Mouse (Mus musculus) liver (tissue): ENCODE data around the gene Olfr629.
"Not testable (repeated sequence)": the region's sequence is repeated elsewhere in the genome, so short reads cannot be mapped to it uniquely, and the experiment has no call there.

Experiments used
- DNase-seq: peaks from one replicate; pipeline ENCODE4 v3.0.0-alpha.2; 2020; ENCODE audit warnings: mixed read lengths

Gene Olfr629

GRCm38 (mm10) chr7:103744843-103745242 is at the start of gene Olfr629:
Gene Olfr629 (minus strand): TSS chr7:103744943.
- DNase-seq, result no peak

GRCm38 (mm10) chr7:103792669-103793388 is 48.1 kb upstream of the Olfr629 start:
- peak; percentile 73 for DNase-seq

GRCm38 (mm10) chr7:103791721-103792120 is 47.0 kb upstream of the Olfr629 start, which contains the start of gene Olfr67:
Gene Olfr67 (minus strand): TSS chr7:103791821.
- DNase-seq, result no peak

GRCm38 (mm10) chr7:103779598-103779997 is 34.9 kb upstream of the Olfr629 start, which contains the start of gene Olfr68:
Gene Olfr68 (minus strand): TSS chr7:103779698.
- DNase-seq, result no peak

- DNase-seq, result not testable (repeated sequence)
These were observed 32.9 kb upstream of the Olfr629 start for GRCm38 (mm10) chr7:103777652-103778051.

- no peak for DNase-seq
These were observed 26.8 kb upstream of the Olfr629 start, which contains the start of gene Olfr69 for GRCm38 (mm10) chr7:103771494-103771893. Gene Olfr69 (minus strand): TSS chr7:103771594.

- DNase-seq, result not testable (repeated sequence)
These were observed 22.9 kb upstream of the Olfr629 start for GRCm38 (mm10) chr7:103767687-103768086.

GRCm38 (mm10) chr7:103762212-103762611 is 17.5 kb upstream of the Olfr629 start:
- DNase-seq, result not testable (repeated sequence)

- no peak for DNase-seq
These were observed 12.5 kb upstream of the Olfr629 start, which contains the start of gene Olfr630 for GRCm38 (mm10) chr7:103757233-103757632. Gene Olfr630 (minus strand): TSS chr7:103757333.

- DNase-seq, result no peak
These were observed 14.7 kb downstream of the Olfr629 start, which contains the start of gene Olfr628 for GRCm38 (mm10) chr7:103730074-103730473. Gene Olfr628 (plus strand): TSS chr7:103730374.

GRCm38 (mm10) chr7:103716398-103716797 is 28.3 kb downstream of the Olfr629 start:
- not testable (repeated sequence) for DNase-seq

- DNase-seq, result no peak
These were observed 30.4 kb downstream of the Olfr629 start, which contains the start of gene Olfr243 for GRCm38 (mm10) chr7:103714371-103714770. Gene Olfr243 (plus strand): TSS chr7:103714671.

GRCm38 (mm10) chr7:103712024-103712423 is 32.7 kb downstream of the Olfr629 start:
- peak; percentile 56 for DNase-seq

- no peak for DNase-seq
These were observed 45.3 kb downstream of the Olfr629 start for GRCm38 (mm10) chr7:103699469-103699868.
